Mouse (Mus musculus) lung, postnatal 0 days (tissue): Measurements from ENCODE around the gene Gm7138.
"Not testable (repeated sequence)": the region's sequence is repeated elsewhere in the genome, so short reads cannot be mapped to it uniquely, and the experiment has no call there.

Experiments used
- CTCF ChIP-seq: IDR thresholded peaks from 2 replicates; pipeline ENCODE4 v1.5.1; 2016; ENCODE audit warnings: antibody characterized with exemption, mild to moderate bottlenecking
- EP300 ChIP-seq: IDR thresholded peaks from 2 replicates; pipeline ENCODE4 v1.6.1; 2016; ENCODE audit warnings: antibody characterized with exemption, mild to moderate bottlenecking, control low read depth

- TF ChIP-seq CTCF, EP300: not testable (repeated sequence)
These were observed 4.6 kb downstream of the Gm7138 start for GRCm38 (mm10) chr10:77772142-77772541.
